Mouse (Mus musculus): ENCODE measurements at regions not wholly inside any gene's neighbourhood (a gene's known extent, or its start where the extent isn't known, plus 50 kb on each side); places are given as distances from the start of the nearest gene placed in this dataset.
"Not testable (repeated sequence)": the region's sequence is repeated elsewhere in the genome, so short reads cannot be mapped to it uniquely, and the experiment has no call there.

- ATAC-seq (ENCODE audit: low FRiP score) = no peak
- DNase-seq (ENCODE audit: low spot score) = no peak
- Histone ChIP-seq H3K4me2 (replicated peaks) (no peak overlapping the region), H3K4me1 (replicated peaks; ENCODE audit: control insufficient read depth, insufficient read depth, low read length) (no peaks in the 10 kb centered on the region), H3K9me3 (ENCODE audit: control insufficient read depth, low read length) (no peaks in the 10 kb centered on the region), H3K36me3 (replicated peaks; ENCODE audit: control insufficient read depth, insufficient read depth) (no peaks in the 10 kb centered on the region), H3K27me3 (ENCODE audit: control insufficient read depth, insufficient read depth, low read length) (no peaks in the 10 kb centered on the region), H3K27ac (no peak overlapping the region), H3K9ac (no peak overlapping the region), H3K4me3 (replicated peaks; ENCODE audit: low read length) (no peak overlapping the region)
- WGBS = 19% methylated on average over 5 of the region's 5 CpGs
Measured at GRCm38 (mm10) chr5:97299631-97300030, 92.5 kb downstream of the Naa11 start.

GRCm38 (mm10) chr5:97296213-97296612 is 96.0 kb downstream of the Naa11 start:
- H3K4me3 ChIP-seq (replicated peaks; ENCODE audit: low read length) = no peak overlapping the region
- 77% methylated on average over 3 of the region's 3 CpGs for WGBS
- no peak overlapping the region for H3K4me2 ChIP-seq (replicated peaks)
- no peak for ATAC-seq (ENCODE audit: low FRiP score)
- H3K4me1 ChIP-seq (replicated peaks; ENCODE audit: control insufficient read depth, insufficient read depth, low read length) = no peaks in the 10 kb centered on the region
- H3K27ac ChIP-seq = no peak overlapping the region
- H3K36me3 ChIP-seq (replicated peaks; ENCODE audit: control insufficient read depth, insufficient read depth) = no peaks in the 10 kb centered on the region
- no peak for DNase-seq (ENCODE audit: low spot score)
- no peak overlapping the region for H3K9ac ChIP-seq
- H3K27me3 ChIP-seq (ENCODE audit: control insufficient read depth, insufficient read depth, low read length) = no peaks in the 10 kb centered on the region
- no peaks in the 10 kb centered on the region for H3K9me3 ChIP-seq (ENCODE audit: control insufficient read depth, low read length)

- Histone ChIP-seq H3K27ac (no peak overlapping the region), H3K4me1 (replicated peaks; ENCODE audit: control insufficient read depth, insufficient read depth, low read length) (peaks cover 14% of the 10 kb centered on the region), H3K4me2 (replicated peaks) (no peak overlapping the region), H3K9ac (no peak overlapping the region), H3K4me3 (replicated peaks; ENCODE audit: low read length) (no peak overlapping the region), H3K36me3 (replicated peaks; ENCODE audit: control insufficient read depth, insufficient read depth) (no peaks in the 10 kb centered on the region), H3K27me3 (ENCODE audit: control insufficient read depth, insufficient read depth, low read length) (no peaks in the 10 kb centered on the region), H3K9me3 (ENCODE audit: control insufficient read depth, low read length) (no peaks in the 10 kb centered on the region)
- 23% methylated on average over 2 of the region's 2 CpGs for WGBS
- DNase-seq (ENCODE audit: low spot score) (no peak), ATAC-seq (ENCODE audit: low FRiP score) (no peak)
Measured at GRCm38 (mm10) chr5:97290166-97290681, 102.0 kb downstream of the Naa11 start.

GRCm38 (mm10) chr5:97289401-97290165 is 102.6 kb downstream of the Naa11 start:
- Histone ChIP-seq H3K9ac (no peak overlapping the region), H3K36me3 (replicated peaks; ENCODE audit: control insufficient read depth, insufficient read depth) (no peaks in the 10 kb centered on the region), H3K27ac (no peak overlapping the region), H3K27me3 (ENCODE audit: control insufficient read depth, insufficient read depth, low read length) (no peaks in the 10 kb centered on the region), H3K4me1 (replicated peaks; ENCODE audit: control insufficient read depth, insufficient read depth, low read length) (peaks cover 14% of the 10 kb centered on the region), H3K4me2 (replicated peaks) (no peak overlapping the region), H3K4me3 (replicated peaks; ENCODE audit: low read length) (no peak overlapping the region), H3K9me3 (ENCODE audit: control insufficient read depth, low read length) (no peaks in the 10 kb centered on the region)
- ATAC-seq (ENCODE audit: low FRiP score) (no peak), DNase-seq (ENCODE audit: low spot score) (no peak)
- 52% methylated on average over 8 of the region's 8 CpGs for WGBS

- DNase-seq (ENCODE audit: low spot score) (no peak), ATAC-seq (ENCODE audit: low FRiP score) (no peak)
- no peak overlapping the region for H3K27ac ChIP-seq
- no peaks in the 10 kb centered on the region for H3K27me3 ChIP-seq (ENCODE audit: control insufficient read depth, insufficient read depth, low read length)
- H3K36me3 ChIP-seq (replicated peaks; ENCODE audit: control insufficient read depth, insufficient read depth) = no peaks in the 10 kb centered on the region
- no peak overlapping the region for H3K4me2 ChIP-seq (replicated peaks)
- 83% methylated on average over 5 of the region's 5 CpGs for WGBS
- H3K4me3 ChIP-seq (replicated peaks; ENCODE audit: low read length) = no peak overlapping the region
- no peak overlapping the region for H3K9ac ChIP-seq
- H3K9me3 ChIP-seq (ENCODE audit: control insufficient read depth, low read length) = no peaks in the 10 kb centered on the region
- no peaks in the 10 kb centered on the region for H3K4me1 ChIP-seq (replicated peaks; ENCODE audit: control insufficient read depth, insufficient read depth, low read length)
Measured at GRCm38 (mm10) chr5:97279455-97279854, 112.7 kb downstream of the Naa11 start.

- Histone ChIP-seq H3K4me2 (replicated peaks) (0 out of 2 replicates have a peak overlapping the region, but pooled peaks have one; percentile 21), H3K4me1 (replicated peaks; ENCODE audit: control insufficient read depth, insufficient read depth, low read length) (no peaks in the 10 kb centered on the region), H3K9ac (no peak overlapping the region), H3K27me3 (ENCODE audit: control insufficient read depth, insufficient read depth, low read length) (no peaks in the 10 kb centered on the region), H3K27ac (no peak overlapping the region), H3K4me3 (replicated peaks; ENCODE audit: low read length) (no peak overlapping the region), H3K36me3 (replicated peaks; ENCODE audit: control insufficient read depth, insufficient read depth) (no peaks in the 10 kb centered on the region), H3K9me3 (ENCODE audit: control insufficient read depth, low read length) (no peaks in the 10 kb centered on the region)
- no peak for DNase-seq (ENCODE audit: low spot score)
- WGBS = 72% methylated on average over 16 of the region's 16 CpGs
- ATAC-seq (ENCODE audit: low FRiP score) = no peak
Measured at GRCm38 (mm10) chr5:97277795-97278572, 114.2 kb downstream of the Naa11 start.

DNA sequence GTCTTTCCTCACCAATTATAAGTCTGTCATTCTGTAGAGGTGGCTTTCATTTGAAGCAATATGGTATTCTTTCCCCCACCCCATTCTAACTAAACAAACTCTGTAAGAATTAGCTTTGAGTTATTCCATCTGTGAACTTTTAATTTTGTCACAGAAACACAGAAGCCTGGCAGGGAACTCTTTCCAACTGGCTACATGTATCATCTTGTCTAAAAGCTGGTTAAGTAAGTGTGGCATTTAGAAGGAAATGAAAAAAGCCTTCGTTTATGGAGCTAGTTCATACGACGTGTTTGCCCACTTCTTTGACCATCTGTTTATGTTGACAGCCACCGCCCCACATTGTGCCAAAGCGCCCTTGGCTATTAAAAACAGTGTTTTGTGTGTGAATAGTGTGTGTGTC is 115.5 kb downstream of the Naa11 start:
- ATAC-seq (ENCODE audit: low FRiP score) (no peak), DNase-seq (ENCODE audit: low spot score) (no peak)
- Histone ChIP-seq H3K4me1 (replicated peaks; ENCODE audit: control insufficient read depth, insufficient read depth, low read length) (no peaks in the 10 kb centered on the region), H3K27ac (no peak overlapping the region), H3K9me3 (ENCODE audit: control insufficient read depth, low read length) (no peaks in the 10 kb centered on the region), H3K4me3 (replicated peaks; ENCODE audit: low read length) (no peak overlapping the region), H3K4me2 (replicated peaks) (no peak overlapping the region), H3K36me3 (replicated peaks; ENCODE audit: control insufficient read depth, insufficient read depth) (no peaks in the 10 kb centered on the region), H3K27me3 (ENCODE audit: control insufficient read depth, insufficient read depth, low read length) (no peaks in the 10 kb centered on the region), H3K9ac (no peak overlapping the region)
- WGBS = 83% methylated on average over 5 of the region's 5 CpGs

DNA sequence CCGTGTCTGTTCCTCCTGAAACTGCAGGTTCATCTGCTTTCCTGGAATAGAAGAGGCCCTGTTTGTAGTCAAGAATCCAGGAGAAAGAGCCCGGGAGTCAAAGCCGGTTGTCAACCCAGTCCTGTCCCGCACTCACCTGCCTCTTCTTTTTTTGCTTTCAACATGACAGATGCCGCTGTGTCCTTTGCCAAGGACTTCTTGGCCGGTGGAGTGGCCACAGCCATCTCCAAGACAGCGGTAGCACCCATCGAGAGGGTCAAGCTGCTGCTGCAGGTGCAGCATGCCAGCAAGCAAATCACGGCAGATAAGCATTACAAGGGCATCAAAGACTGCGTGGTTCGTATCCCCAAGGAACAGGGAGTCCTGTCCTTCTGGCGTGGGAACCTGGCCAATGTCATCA is 127.5 kb downstream of the Naa11 start:
- H3K4me2 ChIP-seq (replicated peaks); H3K9ac ChIP-seq; DNase-seq (ENCODE audit: low spot score); H3K27ac ChIP-seq; H3K36me3 ChIP-seq (replicated peaks; ENCODE audit: control insufficient read depth, insufficient read depth); ATAC-seq (ENCODE audit: low FRiP score); H3K4me1 ChIP-seq (replicated peaks; ENCODE audit: control insufficient read depth, insufficient read depth, low read length); H3K9me3 ChIP-seq (ENCODE audit: control insufficient read depth, low read length); H3K4me3 ChIP-seq (replicated peaks; ENCODE audit: low read length); H3K27me3 ChIP-seq (ENCODE audit: control insufficient read depth, insufficient read depth, low read length): not testable (repeated sequence)
- 95% methylated on average over 12 of the region's 12 CpGs for WGBS

- H3K36me3 ChIP-seq (replicated peaks; ENCODE audit: control insufficient read depth, insufficient read depth) = no peaks in the 10 kb centered on the region
- H3K9me3 ChIP-seq (ENCODE audit: control insufficient read depth, low read length) = no peaks in the 10 kb centered on the region
- H3K9ac ChIP-seq = no peak overlapping the region
- H3K4me2 ChIP-seq (replicated peaks) = no peak overlapping the region
- DNase-seq (ENCODE audit: low spot score) = no peak
- H3K4me3 ChIP-seq (replicated peaks; ENCODE audit: low read length) = no peak overlapping the region
- no peak overlapping the region for H3K27ac ChIP-seq
- no peaks in the 10 kb centered on the region for H3K4me1 ChIP-seq (replicated peaks; ENCODE audit: control insufficient read depth, insufficient read depth, low read length)
- WGBS = 72% methylated on average over 1 of the region's 1 CpGs
- no peaks in the 10 kb centered on the region for H3K27me3 ChIP-seq (ENCODE audit: control insufficient read depth, insufficient read depth, low read length)
- ATAC-seq (ENCODE audit: low FRiP score) = no peak
Measured at GRCm38 (mm10) chr5:97257106-97257505, 135.1 kb downstream of the Naa11 start.

Data from hindbrain, embryonic 14.5 days (tissue).